Mouse (Mus musculus) hindbrain, embryonic 15.5 days (tissue): ENCODE data around the gene Angptl1. TPM values are rescaled to one million over a fixed set of nuclear protein-coding genes. Genes with fewer than 3 reads are reported as not detected.

Source experiments
- ATAC-seq: fragments of 200-750 bp; cut with Nextera tagmentation; 2 replicates; pipeline ENCODE4 v1.8.0; 2017; ENCODE audit warnings: low read depth, moderate number of reproducible peaks, moderate TSS enrichment; ENCODE audit not compliant: low FRiP score
- H3K27ac ChIP-seq: fragments of 300-500 bp; sonication (generic); replicated peaks from 2 replicates; pipeline ENCODE4 v1.5.1; 2015; ENCODE audit warnings: mild to moderate bottlenecking, inconsistent platforms
- H3K27me3 ChIP-seq: fragments of 300-500 bp; sonication (generic); 2 replicates; pipeline ENCODE4 v1.6.1; 2015; ENCODE audit warnings: control low read depth, inconsistent platforms
- H3K36me3 ChIP-seq: fragments of 300-500 bp; sonication (generic); 2 replicates; pipeline ENCODE4 v1.6.1; 2015; ENCODE audit warnings: control low read depth, inconsistent platforms
- H3K4me1 ChIP-seq: fragments of 300-500 bp; sonication (generic); replicated peaks from 2 replicates; pipeline ENCODE4 v1.6.1; 2015; ENCODE audit warnings: control low read depth, inconsistent platforms
- H3K4me2 ChIP-seq: fragments of 300-500 bp; sonication (generic); 2 replicates; pipeline ENCODE4 v1.6.1; 2015; ENCODE audit warnings: moderate library complexity, mild to moderate bottlenecking, inconsistent platforms
- H3K4me3 ChIP-seq: fragments of 300-500 bp; sonication (generic); 2 replicates; pipeline ENCODE4 v1.5.1; 2015; ENCODE audit warnings: mild to moderate bottlenecking, inconsistent platforms
- H3K9ac ChIP-seq: fragments of 300-500 bp; sonication (generic); 2 replicates; pipeline ENCODE4 v1.6.1; 2015; ENCODE audit warnings: inconsistent platforms
- H3K9me3 ChIP-seq: fragments of 300-500 bp; sonication (generic); 2 replicates; pipeline ENCODE4 v1.6.1; 2016; ENCODE audit warnings: control low read depth, inconsistent platforms
- WGBS: fragments of 180-500 bp; shearing (Covaris S2); methylation state at CpG from one replicate; pipeline ENCODE4 v1.1.7; 2015; 5-methylcytosine and 5-hydroxymethylcytosine counted together
- polyA plus RNA-seq: library from polyadenylated mRNA; unstranded; fragments of >200 nt; fragmentation: Nextera tagmentation; extraction: Ambion mirVana; gene quantifications from 2 replicates; pipeline ENCODE4 v1.2.1, GENCODE M21; 2015

Angptl1 gene
- polyA plus RNA-seq, 1 experiment from 2014 or later = 2.2 TPM

- Histone ChIP-seq H3K4me1 (no peaks in the 10 kb centered on the region), H3K4me3 (no peak overlapping the region), H3K36me3 (peaks cover 30% of the 10 kb centered on the region), H3K9me3 (no peaks in the 10 kb centered on the region), H3K27me3 (no peaks in the 10 kb centered on the region), H3K9ac (no peak overlapping the region), H3K4me2 (no peak overlapping the region), H3K27ac (no peak overlapping the region)
- WGBS = 83% methylated on average over 2 of the region's 2 CpGs
- ATAC-seq = no peak
Observed at GRCm38 (mm10) chr1:156884782-156885181, 46.4 kb downstream of the Angptl1 start.

DNA sequence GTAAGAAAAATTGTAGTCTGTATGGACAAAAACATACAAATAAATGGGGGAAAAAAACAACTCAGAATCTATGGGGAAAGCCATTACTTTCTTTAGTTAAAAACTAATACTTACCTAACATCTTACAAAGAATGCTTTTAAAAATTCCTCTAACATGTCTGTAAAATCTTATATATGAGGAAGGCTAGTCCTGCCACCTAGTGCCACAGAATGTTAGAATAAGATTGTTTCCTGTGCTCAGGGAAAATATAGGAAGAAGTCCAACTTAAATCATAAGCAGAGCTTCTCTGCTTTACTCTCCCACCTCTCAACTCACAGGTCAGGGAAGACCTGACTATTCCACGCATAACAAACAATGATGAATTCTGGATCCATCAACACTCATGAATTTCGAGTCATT is 47.5 kb downstream of the Angptl1 start:
- no peaks in the 10 kb centered on the region for H3K27me3 ChIP-seq
- H3K4me2 ChIP-seq = no peak overlapping the region
- ATAC-seq = no peak
- H3K27ac ChIP-seq = no peak overlapping the region
- H3K4me3 ChIP-seq = no peak overlapping the region
- no peak overlapping the region for H3K9ac ChIP-seq
- no peaks in the 10 kb centered on the region for H3K9me3 ChIP-seq
- WGBS = 95% methylated on average over 2 of the region's 2 CpGs
- no peaks in the 10 kb centered on the region for H3K4me1 ChIP-seq
- H3K36me3 ChIP-seq = peaks cover 30% of the 10 kb centered on the region

GRCm38 (mm10) chr1:156888830-156889229 is 50.5 kb downstream of the Angptl1 start:
- H3K27me3 ChIP-seq = no peaks in the 10 kb centered on the region
- no peaks in the 10 kb centered on the region for H3K9me3 ChIP-seq
- no peak for ATAC-seq
- no peaks in the 10 kb centered on the region for H3K4me1 ChIP-seq
- peaks cover 17% of the 10 kb centered on the region for H3K36me3 ChIP-seq
- H3K27ac ChIP-seq = no peak overlapping the region
- H3K4me2 ChIP-seq = no peak overlapping the region
- no peak overlapping the region for H3K9ac ChIP-seq
- 92% methylated on average over 4 of the region's 4 CpGs for WGBS
- no peak overlapping the region for H3K4me3 ChIP-seq

DNA sequence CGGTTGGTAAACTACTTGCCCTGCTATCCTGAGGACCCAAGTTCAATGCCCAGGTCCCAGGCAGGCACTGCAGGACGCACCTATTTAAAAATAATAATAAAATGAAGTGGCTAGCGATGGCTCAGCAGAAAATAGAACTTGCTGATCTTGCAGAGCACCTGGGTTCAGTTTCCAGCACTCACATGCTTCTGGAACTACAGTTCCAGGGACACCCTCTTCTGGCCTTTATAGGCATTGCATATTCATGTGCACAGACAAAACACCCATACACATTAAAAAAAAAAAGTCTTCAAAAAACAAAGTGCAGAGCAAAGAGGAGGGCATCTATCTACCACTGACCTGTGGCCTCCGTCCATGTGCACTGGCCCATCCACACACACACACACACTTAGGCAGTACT is 53.2 kb downstream of the Angptl1 start:
- no peak overlapping the region for H3K4me2 ChIP-seq
- no peak overlapping the region for H3K9ac ChIP-seq
- H3K27me3 ChIP-seq = no peaks in the 10 kb centered on the region
- 96% methylated on average over 4 of the region's 4 CpGs for WGBS
- H3K4me3 ChIP-seq = no peak overlapping the region
- H3K4me1 ChIP-seq = no peaks in the 10 kb centered on the region
- peaks cover 13% of the 10 kb centered on the region for H3K36me3 ChIP-seq
- no peaks in the 10 kb centered on the region for H3K9me3 ChIP-seq
- no peak overlapping the region for H3K27ac ChIP-seq
- ATAC-seq = no peak

DNA sequence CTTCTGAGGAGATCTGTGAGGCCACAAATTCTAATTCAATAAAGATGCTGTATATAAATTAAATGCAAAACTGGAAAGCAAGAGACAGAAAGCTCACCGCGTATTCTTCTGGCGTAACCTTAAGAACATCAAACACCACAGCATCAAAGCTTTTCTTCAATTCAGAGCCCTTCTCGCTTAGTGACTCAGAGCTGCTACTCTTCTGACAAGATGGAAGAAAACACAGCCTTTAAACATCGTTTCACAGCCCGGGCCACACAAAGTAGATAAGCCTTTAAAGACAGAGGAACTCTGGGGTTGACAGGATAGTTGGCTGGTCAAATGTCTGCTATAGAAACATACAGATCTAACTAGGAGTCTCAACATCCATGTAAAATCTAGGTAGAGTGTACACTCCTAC is 63.3 kb downstream of the Angptl1 start:
- H3K4me1 ChIP-seq = no peaks in the 10 kb centered on the region
- peaks cover 16% of the 10 kb centered on the region for H3K36me3 ChIP-seq
- no peak overlapping the region for H3K4me2 ChIP-seq
- no peak overlapping the region for H3K27ac ChIP-seq
- H3K9ac ChIP-seq = no peak overlapping the region
- H3K27me3 ChIP-seq = no peaks in the 10 kb centered on the region
- H3K9me3 ChIP-seq = no peaks in the 10 kb centered on the region
- ATAC-seq = no peak
- WGBS = 87% methylated on average over 6 of the region's 6 CpGs
- H3K4me3 ChIP-seq = no peak overlapping the region

DNA sequence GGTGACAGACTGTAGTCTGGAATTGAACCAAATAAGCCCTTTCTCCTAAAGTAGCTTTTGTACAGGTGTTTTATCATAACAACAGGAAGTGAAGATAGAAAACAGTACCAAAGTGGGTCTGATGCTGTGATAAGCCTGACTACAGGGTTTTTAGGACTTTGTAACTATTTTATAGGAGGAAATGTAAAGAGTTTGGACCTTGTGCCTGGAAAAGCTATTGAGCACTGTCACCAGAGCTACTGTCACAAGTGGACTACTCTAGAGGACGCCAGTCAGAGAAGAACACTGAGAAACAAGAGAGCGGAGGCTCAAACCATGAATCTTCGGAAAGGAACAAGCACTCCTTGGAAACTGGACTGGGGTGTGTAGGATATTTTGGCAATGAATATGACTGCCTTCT is 65.5 kb downstream of the Angptl1 start:
- H3K9me3 ChIP-seq = no peaks in the 10 kb centered on the region
- H3K4me2 ChIP-seq = no peak overlapping the region
- H3K27me3 ChIP-seq = no peaks in the 10 kb centered on the region
- peaks cover 19% of the 10 kb centered on the region for H3K36me3 ChIP-seq
- no peaks in the 10 kb centered on the region for H3K4me1 ChIP-seq
- H3K4me3 ChIP-seq = no peak overlapping the region
- no peak for ATAC-seq
- H3K9ac ChIP-seq = no peak overlapping the region
- WGBS = 94% methylated on average over 3 of the region's 3 CpGs
- H3K27ac ChIP-seq = no peak overlapping the region

DNA sequence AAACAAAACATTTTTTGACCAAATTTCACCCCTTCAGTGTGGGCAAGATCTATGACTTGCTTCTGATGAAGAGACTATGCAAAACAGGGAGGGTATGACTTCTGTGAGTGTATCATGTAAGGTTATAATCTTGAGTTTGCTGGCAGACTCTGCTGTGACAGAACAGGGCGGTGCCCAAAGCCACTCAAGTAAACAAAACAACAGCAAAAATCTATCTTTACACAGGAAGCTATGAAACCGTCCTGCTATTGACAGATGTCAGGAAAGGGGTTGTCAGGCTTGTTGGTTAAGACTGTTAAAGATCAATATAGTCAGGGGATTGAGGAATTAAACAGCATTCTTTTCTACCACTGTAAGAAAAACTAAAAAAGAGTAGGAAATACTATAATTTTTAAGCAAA is 67.3 kb downstream of the Angptl1 start:
- Histone ChIP-seq H3K9me3 (no peaks in the 10 kb centered on the region), H3K36me3 (peaks cover 6% of the 10 kb centered on the region; the same call in 1 of the 2 replicates), H3K27me3 (no peaks in the 10 kb centered on the region), H3K9ac (no peak overlapping the region), H3K27ac (no peak overlapping the region), H3K4me2 (no peak overlapping the region), H3K4me3 (no peak overlapping the region), H3K4me1 (no peaks in the 10 kb centered on the region)
- 77% methylated on average over 2 of the region's 2 CpGs for WGBS
- no peak for ATAC-seq

GRCm38 (mm10) chr1:156909265-156909664 is 70.9 kb downstream of the Angptl1 start:
- no peaks in the 10 kb centered on the region for H3K27me3 ChIP-seq
- no peak overlapping the region for H3K4me2 ChIP-seq
- H3K27ac ChIP-seq = no peak overlapping the region
- H3K36me3 ChIP-seq = peaks cover 6% of the 10 kb centered on the region; the same call in 1 of the 2 replicates
- WGBS = 95% methylated on average over 4 of the region's 4 CpGs
- H3K9ac ChIP-seq = no peak overlapping the region
- no peaks in the 10 kb centered on the region for H3K9me3 ChIP-seq
- H3K4me1 ChIP-seq = no peaks in the 10 kb centered on the region
- H3K4me3 ChIP-seq = no peak overlapping the region
- no peak for ATAC-seq

DNA sequence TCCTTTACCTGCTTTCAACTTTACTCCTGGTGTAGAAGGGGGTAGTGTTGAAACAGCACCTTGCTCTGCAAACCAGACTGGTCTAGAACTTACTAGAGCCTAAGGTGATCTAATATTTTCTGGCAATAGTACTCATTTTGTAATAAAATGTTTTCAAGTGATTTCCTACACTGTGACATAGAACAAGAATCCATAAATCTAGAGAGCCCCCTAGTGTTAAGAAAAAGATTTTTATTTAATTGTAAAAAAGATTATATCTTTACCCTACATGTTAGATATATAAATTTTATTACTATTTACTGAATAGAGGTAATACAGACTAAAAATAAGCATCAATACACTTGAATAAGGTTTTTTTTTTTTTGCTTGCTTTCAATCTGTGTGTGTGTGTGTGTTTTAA is 71.5 kb downstream of the Angptl1 start:
- Histone ChIP-seq H3K36me3 (peaks cover 6% of the 10 kb centered on the region; the same call in 1 of the 2 replicates), H3K4me1 (no peaks in the 10 kb centered on the region; the same call in 1 of the 2 replicates), H3K4me3 (no peak overlapping the region), H3K27ac (no peak overlapping the region), H3K9ac (no peak overlapping the region), H3K4me2 (no peak overlapping the region), H3K9me3 (no peaks in the 10 kb centered on the region), H3K27me3 (no peaks in the 10 kb centered on the region)
- no peak for ATAC-seq

Other genes with a start within 250 kb of the Angptl1 start
- 3.4 and 4.1 TPM in 2 replicates for gene Tor3a, start 164.2 kb upstream of the Angptl1 start, polyA plus RNA-seq
- 29.2 and 32.7 TPM in 2 replicates for gene Fam20b, start 119.5 kb upstream of the Angptl1 start, polyA plus RNA-seq
- 78.3 and 86.0 TPM in 2 replicates for gene Ralgps2, start 101.1 kb downstream of the Angptl1 start, polyA plus RNA-seq